Mouse (Mus musculus): ENCODE data around the gene Hs3st3b1. TPM values are rescaled to one million over a fixed set of nuclear protein-coding genes. Genes with fewer than 3 reads are reported as not detected.
A peak's percentile ranks its signal among the peaks of the same experiment; 100 is the strongest.

Hs3st3b1 gene
- polyA plus RNA-seq, 1 experiment = 0.84 TPM

- H3K4me2 ChIP-seq (ENCODE audit: low read depth) = no peak overlapping the region
- H3K27me3 ChIP-seq (ENCODE audit: control insufficient read depth, insufficient read depth, insufficient read length) = no peaks in the 10 kb centered on the region
- H3ac ChIP-seq (ENCODE audit: control insufficient read depth, insufficient read length) = no peak overlapping the region
- TF ChIP-seq MAX (IDR thresholded peaks at IDR 0.05; ENCODE audit: low read depth) (no peak), USF1 (IDR thresholded peaks at IDR 0.05; ENCODE audit: low read depth) (no peak), TCF12 (IDR thresholded peaks at IDR 0.05; ENCODE audit: insufficient read depth, poor library complexity, severe bottlenecking) (no peak), REST (IDR thresholded peaks at IDR 0.05; ENCODE audit: insufficient read depth, insufficient read length) (no peak), SRF (IDR thresholded peaks at IDR 0.05; ENCODE audit: control insufficient read depth, insufficient read length, low read depth) (no peak), MYOD1 (IDR thresholded peaks at IDR 0.05; ENCODE audit: control insufficient read depth in 1 of 3, insufficient read length in 2 of 3, low read depth in 2 of 3) (no peak), TCF3 (IDR thresholded peaks at IDR 0.05; ENCODE audit: insufficient read length, low read depth) (no peak), CEBPB (IDR thresholded peaks at IDR 0.05; ENCODE audit: insufficient read depth, poor library complexity, severe bottlenecking) (no peak), POLR2A (IDR thresholded peaks at IDR 0.05; ENCODE audit: insufficient read length, low read depth) (no peak), POLR2AphosphoS2 (IDR thresholded peaks at IDR 0.05; ENCODE audit: insufficient read length, low read depth) (no peak), MYOG (IDR thresholded peaks at IDR 0.05; ENCODE audit: control insufficient read depth in 1 of 3, insufficient read depth in 1 of 3, insufficient read length in 2 of 3, low read depth in 2 of 3) (no peak), E2F4 (IDR thresholded peaks at IDR 0.05; ENCODE audit: insufficient read depth) (no peak)
- H3K79me2 ChIP-seq (ENCODE audit: control insufficient read depth, insufficient read depth) = no peaks in the 10 kb centered on the region
- H3K36me3 ChIP-seq (ENCODE audit: control insufficient read depth, insufficient read depth) = no peaks in the 10 kb centered on the region
- no peak overlapping the region for H3K4me3 ChIP-seq
These were observed 4.5 kb downstream of the Hs3st3b1 start for GRCm38 (mm10) chr11:63917561-63917960.

- Histone ChIP-seq H3K36me3 (ENCODE audit: control insufficient read depth, insufficient read depth) (no peaks in the 10 kb centered on the region), H3ac (ENCODE audit: control insufficient read depth, insufficient read length) (no peak overlapping the region), H3K27me3 (ENCODE audit: control insufficient read depth, insufficient read depth, insufficient read length) (no peaks in the 10 kb centered on the region), H3K79me2 (ENCODE audit: control insufficient read depth, insufficient read depth) (no peaks in the 10 kb centered on the region), H3K4me2 (ENCODE audit: low read depth) (peak overlapping the region; percentile 87), H3K4me3 (peak overlapping the region; percentile 15)
- peak in 1 of 3 experiments; percentile 24 for TF ChIP-seq MYOG (IDR thresholded peaks at IDR 0.05; ENCODE audit: control insufficient read depth in 1 of 3, insufficient read depth in 1 of 3, insufficient read length in 2 of 3, low read depth in 2 of 3)
- TF ChIP-seq POLR2AphosphoS2 (IDR thresholded peaks at IDR 0.05; ENCODE audit: insufficient read length, low read depth) = no peak
- peak in 1 of 3 experiments; percentile 22 for TF ChIP-seq MYOD1 (IDR thresholded peaks at IDR 0.05; ENCODE audit: control insufficient read depth in 1 of 3, insufficient read length in 2 of 3, low read depth in 2 of 3)
- no peak for TF ChIP-seq USF1 (IDR thresholded peaks at IDR 0.05; ENCODE audit: low read depth)
- TF ChIP-seq REST (IDR thresholded peaks at IDR 0.05; ENCODE audit: insufficient read depth, insufficient read length) = no peak
- peak; percentile 42 for TF ChIP-seq POLR2A (IDR thresholded peaks at IDR 0.05; ENCODE audit: insufficient read length, low read depth)
- no peak for TF ChIP-seq TCF12 (IDR thresholded peaks at IDR 0.05; ENCODE audit: insufficient read depth, poor library complexity, severe bottlenecking)
- no peak for TF ChIP-seq TCF3 (IDR thresholded peaks at IDR 0.05; ENCODE audit: insufficient read length, low read depth)
- no peak for TF ChIP-seq SRF (IDR thresholded peaks at IDR 0.05; ENCODE audit: control insufficient read depth, insufficient read length, low read depth)
- TF ChIP-seq CEBPB (IDR thresholded peaks at IDR 0.05; ENCODE audit: insufficient read depth, poor library complexity, severe bottlenecking) = peak; percentile 51; the same call in 1 of the 2 replicates
- TF ChIP-seq E2F4 (IDR thresholded peaks at IDR 0.05; ENCODE audit: insufficient read depth) = no peak
These were observed 7.7 kb downstream of the Hs3st3b1 start for GRCm38 (mm10) chr11:63914388-63914787.

- peak overlapping the region; percentile 15 for H3K4me3 ChIP-seq
- no peaks in the 10 kb centered on the region for H3K27me3 ChIP-seq (ENCODE audit: control insufficient read depth, insufficient read depth, insufficient read length)
- TF ChIP-seq USF1 (IDR thresholded peaks at IDR 0.05; ENCODE audit: low read depth) (no peak), POLR2AphosphoS2 (IDR thresholded peaks at IDR 0.05; ENCODE audit: insufficient read length, low read depth) (no peak), TCF12 (IDR thresholded peaks at IDR 0.05; ENCODE audit: insufficient read depth, poor library complexity, severe bottlenecking) (no peak), POLR2A (IDR thresholded peaks at IDR 0.05; ENCODE audit: insufficient read length, low read depth) (no peak)
- no peaks in the 10 kb centered on the region for H3K36me3 ChIP-seq (ENCODE audit: control insufficient read depth, insufficient read depth)
- no peak overlapping the region for H3ac ChIP-seq (ENCODE audit: control insufficient read depth, insufficient read length)
- H3K79me2 ChIP-seq (ENCODE audit: control insufficient read depth, insufficient read depth) = no peaks in the 10 kb centered on the region
- peak overlapping the region; percentile 87 for H3K4me2 ChIP-seq (ENCODE audit: low read depth)
These were observed 8.2 kb downstream of the Hs3st3b1 start for GRCm38 (mm10) chr11:63913936-63914335.

GRCm38 (mm10) chr11:63911001-63911400, 11.1 kb downstream of the Hs3st3b1 start:
- Histone ChIP-seq H3K4me2 (ENCODE audit: low read depth) (no peak overlapping the region), H3K79me2 (ENCODE audit: control insufficient read depth, insufficient read depth) (no peaks in the 10 kb centered on the region), H3K36me3 (ENCODE audit: control insufficient read depth, insufficient read depth) (no peaks in the 10 kb centered on the region), H3K4me3 (no peak overlapping the region), H3ac (ENCODE audit: control insufficient read depth, insufficient read length) (no peak overlapping the region), H3K27me3 (ENCODE audit: control insufficient read depth, insufficient read depth, insufficient read length) (no peaks in the 10 kb centered on the region)
- no peak for TF ChIP-seq POLR2AphosphoS2 (IDR thresholded peaks at IDR 0.05; ENCODE audit: insufficient read length, low read depth)
- TF ChIP-seq TCF12 (IDR thresholded peaks at IDR 0.05; ENCODE audit: insufficient read depth, poor library complexity, severe bottlenecking) = no peak
- no peak for TF ChIP-seq MAX (IDR thresholded peaks at IDR 0.05; ENCODE audit: low read depth)

GRCm38 (mm10) chr11:63909961-63910360, 12.1 kb downstream of the Hs3st3b1 start:
- Histone ChIP-seq H3K4me3 (no peak overlapping the region), H3K4me2 (ENCODE audit: low read depth) (no peak overlapping the region), H3K36me3 (ENCODE audit: control insufficient read depth, insufficient read depth) (no peaks in the 10 kb centered on the region), H3K79me2 (ENCODE audit: control insufficient read depth, insufficient read depth) (no peaks in the 10 kb centered on the region), H3ac (ENCODE audit: control insufficient read depth, insufficient read length) (no peak overlapping the region), H3K27me3 (ENCODE audit: control insufficient read depth, insufficient read depth, insufficient read length) (no peaks in the 10 kb centered on the region)
- no peak for TF ChIP-seq MAX (IDR thresholded peaks at IDR 0.05; ENCODE audit: low read depth)
- TF ChIP-seq REST (IDR thresholded peaks at IDR 0.05; ENCODE audit: insufficient read depth, insufficient read length) = no peak
- no peak for TF ChIP-seq MYOD1 (IDR thresholded peaks at IDR 0.05; ENCODE audit: control insufficient read depth in 1 of 3, insufficient read length in 2 of 3, low read depth in 2 of 3)
- no peak for TF ChIP-seq POLR2A (IDR thresholded peaks at IDR 0.05; ENCODE audit: insufficient read length, low read depth)
- no peak for TF ChIP-seq E2F4 (IDR thresholded peaks at IDR 0.05; ENCODE audit: insufficient read depth)
